Mouse (Mus musculus) limb, embryonic 14.5 days (tissue): ENCODE measurements around the gene Slc2a13. TPM values are rescaled to one million over a fixed set of nuclear protein-coding genes. Genes with fewer than 3 reads are reported as not detected.
A peak's percentile ranks its signal among the peaks of the same experiment; 100 is the strongest.

Source experiments
- ATAC-seq: fragments of 200-750 bp; cut with Nextera tagmentation; 2 replicates; pipeline ENCODE4 v1.8.0; 2017; ENCODE audit warnings: low read depth, moderate number of reproducible peaks, moderate TSS enrichment; ENCODE audit not compliant: low FRiP score
- DNase-seq: peaks from one replicate; pipeline ENCODE4 v3.0.0-alpha.2; 2015; ENCODE audit warnings: low spot score
- H3K27ac ChIP-seq: fragments of 300-500 bp; sonication (generic); replicated peaks from 2 replicates; pipeline ENCODE4 v1.5.1; 2014; ENCODE audit warnings: low read depth, mild to moderate bottlenecking, low read length, moderate library complexity, mixed read lengths
- H3K27me3 ChIP-seq: fragments of 300-500 bp; sonication (generic); 2 replicates; pipeline ENCODE4 v1.6.1; 2014; ENCODE audit warnings: low read length, mixed read lengths; ENCODE audit not compliant: control insufficient read depth, insufficient read depth
- H3K36me3 ChIP-seq: fragments of 300-500 bp; sonication (generic); 2 replicates; pipeline ENCODE4 v1.6.1; 2014; ENCODE audit warnings: mild to moderate bottlenecking, low read length, moderate library complexity, mixed read lengths; ENCODE audit not compliant: control insufficient read depth, insufficient read depth
- H3K4me1 ChIP-seq: fragments of 300-500 bp; sonication (generic); 2 replicates; pipeline ENCODE4 v1.6.1; 2014; ENCODE audit warnings: antibody characterized with exemption, low read length, mixed read lengths; ENCODE audit not compliant: control insufficient read depth, insufficient read depth
- H3K4me2 ChIP-seq: fragments of 300-500 bp; sonication (generic); replicated peaks from 2 replicates; pipeline ENCODE4 v1.6.1; 2014; ENCODE audit warnings: low read depth, mild to moderate bottlenecking, low read length, moderate library complexity; ENCODE audit not compliant: severe bottlenecking
- H3K4me3 ChIP-seq: fragments of 300-500 bp; sonication (generic); replicated peaks from 2 replicates; pipeline ENCODE4 v1.5.1; 2014; ENCODE audit warnings: low read length
- H3K9ac ChIP-seq: fragments of 300-500 bp; sonication (generic); 2 replicates; pipeline ENCODE4 v1.6.1; 2014; ENCODE audit warnings: mild to moderate bottlenecking, low read depth, low read length, moderate library complexity; ENCODE audit not compliant: severe bottlenecking
- H3K9me3 ChIP-seq: fragments of 300-500 bp; sonication (generic); 2 replicates; pipeline ENCODE4 v1.6.1; 2016; ENCODE audit warnings: low read length; ENCODE audit not compliant: control insufficient read depth
- POLR2A ChIP-seq: fragments of 200-500 bp; IDR thresholded peaks from 2 replicates; pipeline ENCODE4 v1.8.0; 2012; ENCODE audit warnings: inconsistent platforms, mild to moderate bottlenecking, moderate library complexity, borderline replicate concordance; ENCODE audit not compliant: insufficient read depth, insufficient read length; ENCODE audit errors: extremely low read depth
- WGBS: fragments of 180-500 bp; shearing (Covaris S2); extraction: QIAGEN DNeasy Blood & Tissue Kit; methylation state at CpG from one replicate; pipeline ENCODE4 v1.1.7; 2014; 5-methylcytosine and 5-hydroxymethylcytosine counted together
- polyA plus RNA-seq, 2 experiments: library from polyadenylated mRNA; depleted of rRNA in 1 of 2; stranded (reverse) in 1 of 2; unstranded in 1 of 2; fragments of >200 nt; fragmentation: Nextera tagmentation in 1 of 2; extraction: Ambion mirVana in 1 of 2; gene quantifications; 2 replicates each; pipeline versions ENCODE4 v1.2.1 to v1.2.3; 2012 to 2014

The Slc2a13 gene
- polyA plus RNA-seq, 2 experiments: 2.7 to 3.5 TPM

- no peak overlapping the region for H3K4me2 ChIP-seq
- H3K36me3 ChIP-seq: no peaks in the 10 kb centered on the region
- no peak for ATAC-seq
- no peak overlapping the region for H3K27ac ChIP-seq
- no peaks in the 10 kb centered on the region for H3K4me1 ChIP-seq
- TF ChIP-seq POLR2A: no peak
- H3K9ac ChIP-seq: no peak overlapping the region
- 51% methylated on average over 11 of the region's 11 CpGs for WGBS
- H3K4me3 ChIP-seq: no peak overlapping the region
- H3K9me3 ChIP-seq: no peaks in the 10 kb centered on the region
- no peaks in the 10 kb centered on the region for H3K27me3 ChIP-seq
- peak; percentile 3 for DNase-seq
Observed at GRCm38 (mm10) chr15:91257140-91257539, 315.9 kb downstream of the Slc2a13 start.

- DNase-seq (no peak), ATAC-seq (no peak)
- Histone ChIP-seq H3K4me1 (no peaks in the 10 kb centered on the region), H3K4me3 (no peak overlapping the region), H3K9me3 (no peaks in the 10 kb centered on the region), H3K4me2 (no peak overlapping the region), H3K36me3 (no peaks in the 10 kb centered on the region), H3K27ac (no peak overlapping the region), H3K9ac (no peak overlapping the region), H3K27me3 (no peaks in the 10 kb centered on the region)
- 90% methylated on average over 2 of the region's 2 CpGs for WGBS
- no peak for TF ChIP-seq POLR2A
Observed at GRCm38 (mm10) chr15:91255308-91255707, 317.8 kb downstream of the Slc2a13 start.

GRCm38 (mm10) chr15:91252956-91253355 is 320.1 kb downstream of the Slc2a13 start:
- H3K4me1 ChIP-seq: no peaks in the 10 kb centered on the region
- WGBS: 55% methylated on average over 8 of the region's 8 CpGs
- no peaks in the 10 kb centered on the region for H3K9me3 ChIP-seq
- no peak overlapping the region for H3K4me2 ChIP-seq
- no peak for DNase-seq
- no peak for TF ChIP-seq POLR2A
- H3K27ac ChIP-seq: no peak overlapping the region
- H3K36me3 ChIP-seq: no peaks in the 10 kb centered on the region
- H3K4me3 ChIP-seq: no peak overlapping the region
- no peaks in the 10 kb centered on the region for H3K27me3 ChIP-seq
- H3K9ac ChIP-seq: no peak overlapping the region
- no peak for ATAC-seq

- DNase-seq (no peak), ATAC-seq (no peak)
- Histone ChIP-seq H3K36me3 (no peaks in the 10 kb centered on the region), H3K27me3 (no peaks in the 10 kb centered on the region), H3K4me2 (no peak overlapping the region), H3K4me1 (no peaks in the 10 kb centered on the region), H3K9me3 (no peaks in the 10 kb centered on the region), H3K27ac (no peak overlapping the region), H3K4me3 (no peak overlapping the region), H3K9ac (no peak overlapping the region)
- no peak for TF ChIP-seq POLR2A
- WGBS: 58% methylated on average over 9 of the region's 9 CpGs
Observed at GRCm38 (mm10) chr15:91251544-91252408, 321.3 kb downstream of the Slc2a13 start.

GRCm38 (mm10) chr15:91250815-91251214 is 322.2 kb downstream of the Slc2a13 start:
- no peak overlapping the region for H3K9ac ChIP-seq
- 76% methylated on average over 6 of the region's 6 CpGs for WGBS
- TF ChIP-seq POLR2A: no peak
- H3K27ac ChIP-seq: no peak overlapping the region
- no peaks in the 10 kb centered on the region for H3K36me3 ChIP-seq
- DNase-seq (no peak), ATAC-seq (no peak)
- H3K4me1 ChIP-seq: no peaks in the 10 kb centered on the region
- H3K4me3 ChIP-seq: no peak overlapping the region
- no peaks in the 10 kb centered on the region for H3K9me3 ChIP-seq
- no peaks in the 10 kb centered on the region for H3K27me3 ChIP-seq
- H3K4me2 ChIP-seq: no peak overlapping the region
